Mouse (Mus musculus) lung, adult 2 months (tissue): ENCODE measurements around the gene Csrp3.

Experiments used
- CTCF ChIP-seq: fragments of 200-500 bp; IDR thresholded peaks from 2 replicates; pipeline ENCODE4 v1.5.1; 2011; ENCODE audit warnings: mild to moderate bottlenecking, low read length, control low read depth; ENCODE audit not compliant: insufficient read depth
- POLR2A ChIP-seq: fragments of 200-500 bp; IDR thresholded peaks from 2 replicates; pipeline ENCODE4 v1.6.1; 2011; ENCODE audit warnings: low read depth, mild to moderate bottlenecking, control low read depth, low read length, borderline replicate concordance; ENCODE audit errors: extremely low read depth

- TF ChIP-seq POLR2A (no peak), CTCF (no peak)
Observed at GRCm38 (mm10) chr7:48840545-48840944, 7.3 kb downstream of the Csrp3 start.
